Mouse (Mus musculus) stomach, postnatal 0 days (tissue): ENCODE measurements at regions not wholly inside any gene's neighbourhood (a gene's known extent, or its start where the extent isn't known, plus 50 kb on each side); places are given as distances from the start of the nearest gene placed in this dataset.

ENCODE experiments used
- CTCF ChIP-seq: IDR thresholded peaks from 2 replicates; pipeline ENCODE4 v1.5.1; 2016; ENCODE audit warnings: antibody characterized with exemption, low read depth, mild to moderate bottlenecking, moderate library complexity
- EP300 ChIP-seq: optimal IDR thresholded peaks from 2 replicates; pipeline ENCODE3; 2016; ENCODE audit warnings: antibody characterized with exemption

GRCm38 (mm10) chr7:134566322-134566721 lies 104.1 kb upstream of the Dock1 start:
- TF ChIP-seq CTCF (peak; percentile 81), EP300 (no peak)
